Mouse (Mus musculus) layer of hippocampus, adult 11-12 months (tissue): Measurements from ENCODE around the gene Ctc1.

ENCODE experiments used
- DNase-seq: peaks from one replicate; pipeline ENCODE4 v3.0.0; 2022; ENCODE audit warnings: low spot score

Ctc1 gene

GRCm38 (mm10) chr11:69050748-69051147 is 35.0 kb downstream of the Ctc1 start:
- DNase-seq: no peak

GRCm38 (mm10) chr11:69051771-69052170 is 36.1 kb downstream of the Ctc1 start:
- no peak for DNase-seq

- no peak for DNase-seq
These were observed 37.2 kb downstream of the Ctc1 start for GRCm38 (mm10) chr11:69052824-69053421.

- no peak for DNase-seq
These were observed 38.1 kb downstream of the Ctc1 start for GRCm38 (mm10) chr11:69053848-69054247.

- DNase-seq: no peak
These were observed 42.6 kb downstream of the Ctc1 start for GRCm38 (mm10) chr11:69058265-69058664.

- no peak for DNase-seq
These were observed 43.1 kb downstream of the Ctc1 start for GRCm38 (mm10) chr11:69058729-69059356.

- peak; percentile 97 for DNase-seq
These were observed 43.8 kb downstream of the Ctc1 start, which contains the start of gene Borcs6 for GRCm38 (mm10) chr11:69059357-69059974. TSS of gene Borcs6 (plus strand) at chr11:69059717.

GRCm38 (mm10) chr11:69059975-69060411 is 44.3 kb downstream of the Ctc1 start:
- DNase-seq: no peak

GRCm38 (mm10) chr11:69060448-69061254 is 44.9 kb downstream of the Ctc1 start:
- peak; percentile 35 for DNase-seq

- no peak for DNase-seq
These were observed 45.7 kb downstream of the Ctc1 start for GRCm38 (mm10) chr11:69061255-69061912.

GRCm38 (mm10) chr11:69062194-69062760 is 46.6 kb downstream of the Ctc1 start:
- DNase-seq: peak; percentile 84

- peak; percentile 97 for DNase-seq
These were observed 47.1 kb downstream of the Ctc1 start for GRCm38 (mm10) chr11:69062761-69063224.

GRCm38 (mm10) chr11:69063413-69064201 is 47.9 kb downstream of the Ctc1 start:
- peak; percentile 74 for DNase-seq

- DNase-seq: no peak
These were observed 48.8 kb downstream of the Ctc1 start for GRCm38 (mm10) chr11:69064259-69065133.

- DNase-seq: no peak
These were observed 49.7 kb downstream of the Ctc1 start for GRCm38 (mm10) chr11:69065394-69065925.

GRCm38 (mm10) chr11:69066163-69066861 is 50.6 kb downstream of the Ctc1 start:
- DNase-seq: peak; percentile 53

- DNase-seq: peak; percentile 92
These were observed 51.2 kb downstream of the Ctc1 start for GRCm38 (mm10) chr11:69066956-69067355.

- no peak for DNase-seq
These were observed 51.9 kb downstream of the Ctc1 start for GRCm38 (mm10) chr11:69067601-69068000.

- no peak for DNase-seq
These were observed 54.4 kb downstream of the Ctc1 start for GRCm38 (mm10) chr11:69070093-69070492.
